Mouse (Mus musculus): ENCODE results near the gene Catip. TPM values are rescaled to one million over a fixed set of nuclear protein-coding genes. Genes with fewer than 3 reads are reported as not detected.

Catip gene
- polyA plus RNA-seq, 1 experiment from 2014 or later: 0.50 TPM

DNA sequence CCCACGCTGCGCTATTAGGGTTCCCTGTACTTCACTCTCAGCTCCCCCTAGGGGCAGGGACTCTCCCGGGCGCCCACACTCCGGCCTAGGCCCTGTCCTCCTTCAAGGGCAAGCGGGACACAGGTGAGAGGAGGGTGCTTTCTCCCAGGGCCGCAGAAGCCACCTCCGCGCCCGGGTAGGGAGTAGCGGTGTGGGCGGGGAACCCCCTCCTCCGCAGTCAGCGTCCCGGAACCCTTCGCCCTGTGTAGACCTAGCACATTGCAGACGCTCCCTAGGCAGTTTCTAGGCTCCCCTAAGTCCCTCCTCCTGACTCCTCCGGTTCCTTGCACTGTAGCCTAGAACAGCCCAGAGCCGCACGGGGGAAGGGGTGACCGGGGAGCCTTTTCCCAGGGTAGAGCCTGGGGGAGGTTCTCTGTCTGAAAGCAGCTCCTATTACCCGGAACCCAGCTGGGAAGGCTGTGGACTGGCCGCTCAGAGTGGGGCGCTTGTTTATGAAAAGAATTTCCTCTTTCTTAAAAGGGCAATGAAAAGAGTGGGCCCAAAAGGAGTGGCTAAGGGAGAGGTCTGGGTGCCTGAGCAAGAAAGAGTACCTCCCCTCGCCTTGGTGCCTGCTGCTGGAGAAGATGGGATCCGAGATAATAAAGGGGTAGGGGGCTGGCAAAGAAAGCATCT, 24.9 kb downstream of the Catip start:
- H3K27ac ChIP-seq (ENCODE audit: low read length): peak overlapping the region; percentile 100
- H3K9me3 ChIP-seq (ENCODE audit: control insufficient read depth, low read length): no peaks in the 10 kb centered on the region
- WGBS: under 1% methylated on average over 26 of the region's 26 CpGs
- peak overlapping the region; percentile 68 for H3K4me2 ChIP-seq (ENCODE audit: low read depth, low read length)
- H3K4me1 ChIP-seq (ENCODE audit: control insufficient read depth, insufficient read depth, low read length): peaks cover 29% of the 10 kb centered on the region
- H3K36me3 ChIP-seq (ENCODE audit: control insufficient read depth, insufficient read depth, low read length): no peaks in the 10 kb centered on the region
- H3K4me3 ChIP-seq (ENCODE audit: low read length): peak overlapping the region; percentile 64
- peak overlapping the region; percentile 84 for H3K9ac ChIP-seq (ENCODE audit: low read depth, low read length)
- H3K27me3 ChIP-seq (replicated peaks; ENCODE audit: control insufficient read depth, insufficient read depth, low read length): no peaks in the 10 kb centered on the region
- ATAC-seq: peak; percentile 80

DNA sequence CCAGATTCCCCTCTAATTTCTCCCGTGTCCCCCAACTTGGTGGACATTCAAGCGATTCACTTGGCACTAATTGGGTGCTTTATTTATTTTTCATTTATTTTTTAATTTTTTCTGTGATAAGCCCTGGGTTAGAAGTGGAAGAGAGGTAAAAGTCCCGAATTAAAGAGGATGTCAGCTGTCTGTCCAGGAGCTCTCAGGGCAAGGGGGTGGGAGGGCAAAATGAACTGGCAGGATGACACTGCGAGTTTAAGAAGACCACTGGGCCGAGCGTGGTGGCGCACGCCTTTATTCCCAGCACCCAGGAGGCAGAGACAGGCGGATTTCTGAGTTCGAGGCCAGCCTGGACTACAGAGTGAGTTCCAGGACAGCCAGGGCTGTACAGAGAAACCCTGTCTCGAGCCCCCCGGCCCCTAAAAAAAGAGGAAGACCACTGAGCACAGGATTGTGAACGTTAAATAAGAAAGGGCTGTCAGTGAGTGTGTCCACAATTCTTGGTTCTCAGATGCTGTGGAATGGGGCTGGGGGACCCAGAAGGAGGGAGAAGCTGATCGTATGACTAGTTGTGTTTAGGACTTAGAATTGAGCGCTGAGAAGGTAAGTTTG, 25.6 kb downstream of the Catip start:
- Histone ChIP-seq H3K9ac (ENCODE audit: low read depth, low read length) (peak overlapping the region; percentile 84), H3K9me3 (ENCODE audit: control insufficient read depth, low read length) (no peaks in the 10 kb centered on the region), H3K36me3 (ENCODE audit: control insufficient read depth, insufficient read depth, low read length) (no peaks in the 10 kb centered on the region), H3K4me3 (ENCODE audit: low read length) (peak overlapping the region; percentile 64), H3K4me1 (ENCODE audit: control insufficient read depth, insufficient read depth, low read length) (peaks cover 29% of the 10 kb centered on the region), H3K27ac (ENCODE audit: low read length) (peak overlapping the region; percentile 100), H3K4me2 (ENCODE audit: low read depth, low read length) (peak overlapping the region; percentile 68), H3K27me3 (replicated peaks; ENCODE audit: control insufficient read depth, insufficient read depth, low read length) (no peaks in the 10 kb centered on the region)
- WGBS: 54% methylated on average over 15 of the region's 15 CpGs
- ATAC-seq: no peak

DNA sequence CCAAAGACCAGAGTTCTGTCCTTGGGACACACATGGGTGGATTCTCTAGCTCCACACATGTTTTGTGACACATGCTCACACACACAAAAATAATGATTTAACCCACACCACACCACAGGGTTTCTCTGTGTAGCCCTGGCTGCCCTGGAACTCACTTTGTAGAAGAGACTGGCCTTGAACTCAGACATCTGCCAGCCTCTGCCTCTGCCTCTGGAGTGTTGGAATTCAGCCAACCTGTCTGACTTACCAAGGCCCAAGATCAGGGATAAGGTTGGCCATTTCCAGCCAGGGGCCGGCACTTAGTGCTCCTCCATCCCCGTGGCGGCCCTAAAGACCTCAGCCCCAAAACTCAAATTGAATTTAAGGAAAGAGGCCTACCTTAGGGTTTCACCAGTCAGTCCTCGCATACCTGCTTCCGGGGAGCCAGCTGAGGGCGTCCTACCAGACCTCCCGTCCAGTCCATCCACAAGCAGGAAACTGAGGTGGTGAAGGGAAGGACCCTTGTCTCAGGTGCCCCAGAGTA, 26.6 kb downstream of the Catip start:
- WGBS: 79% methylated on average over 7 of the region's 7 CpGs
- peaks cover 3% of the 10 kb centered on the region; the same call in 1 of the 2 replicates for H3K36me3 ChIP-seq (ENCODE audit: control insufficient read depth, insufficient read depth, low read length)
- no peak for ATAC-seq
- H3K27me3 ChIP-seq (replicated peaks; ENCODE audit: control insufficient read depth, insufficient read depth, low read length): no peaks in the 10 kb centered on the region
- no peak overlapping the region for H3K4me3 ChIP-seq (ENCODE audit: low read length)
- peak overlapping the region; percentile 52; the same call in 1 of the 2 replicates for H3K27ac ChIP-seq (ENCODE audit: low read length)
- no peak overlapping the region for H3K9ac ChIP-seq (ENCODE audit: low read depth, low read length)
- H3K4me2 ChIP-seq (ENCODE audit: low read depth, low read length): no peak overlapping the region
- no peaks in the 10 kb centered on the region for H3K9me3 ChIP-seq (ENCODE audit: control insufficient read depth, low read length)
- peaks cover 32% of the 10 kb centered on the region for H3K4me1 ChIP-seq (ENCODE audit: control insufficient read depth, insufficient read depth, low read length)

DNA sequence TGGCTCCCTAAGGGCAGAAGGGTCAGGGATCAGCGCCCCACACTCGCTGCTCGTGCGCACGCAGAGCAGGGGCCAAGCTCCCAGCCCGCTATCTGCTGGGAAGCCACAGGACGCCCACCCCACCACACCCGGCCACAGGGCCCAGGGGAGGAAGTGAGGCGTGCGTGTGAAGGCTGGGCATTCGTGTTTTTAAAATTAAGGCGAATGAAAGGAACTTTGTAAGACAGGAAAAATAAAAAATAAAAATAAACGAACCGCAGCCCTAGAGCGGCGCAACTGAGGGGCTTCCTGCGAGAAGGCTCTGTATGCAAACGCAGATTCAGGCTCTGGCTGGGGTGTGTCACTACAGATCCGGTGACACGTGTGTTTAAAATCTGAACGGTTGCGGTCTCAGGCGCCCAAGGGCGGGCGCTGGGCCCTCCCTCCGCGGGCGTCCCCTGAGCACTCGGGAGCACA, 28.0 kb downstream of the Catip start:
- peaks cover 39% of the 10 kb centered on the region for H3K4me1 ChIP-seq (ENCODE audit: control insufficient read depth, insufficient read depth, low read length)
- peaks cover 16% of the 10 kb centered on the region for H3K36me3 ChIP-seq (ENCODE audit: control insufficient read depth, insufficient read depth, low read length)
- H3K27ac ChIP-seq (ENCODE audit: low read length): peak overlapping the region; percentile 99
- H3K4me2 ChIP-seq (ENCODE audit: low read depth, low read length): peak overlapping the region; percentile 57
- peak overlapping the region; percentile 78 for H3K4me3 ChIP-seq (ENCODE audit: low read length)
- H3K27me3 ChIP-seq (replicated peaks; ENCODE audit: control insufficient read depth, insufficient read depth, low read length): no peaks in the 10 kb centered on the region
- ATAC-seq: peak; percentile 25
- no peaks in the 10 kb centered on the region for H3K9me3 ChIP-seq (ENCODE audit: control insufficient read depth, low read length)
- H3K9ac ChIP-seq (ENCODE audit: low read depth, low read length): peak overlapping the region; percentile 98
- 5% methylated on average over 29 of the region's 29 CpGs for WGBS

DNA sequence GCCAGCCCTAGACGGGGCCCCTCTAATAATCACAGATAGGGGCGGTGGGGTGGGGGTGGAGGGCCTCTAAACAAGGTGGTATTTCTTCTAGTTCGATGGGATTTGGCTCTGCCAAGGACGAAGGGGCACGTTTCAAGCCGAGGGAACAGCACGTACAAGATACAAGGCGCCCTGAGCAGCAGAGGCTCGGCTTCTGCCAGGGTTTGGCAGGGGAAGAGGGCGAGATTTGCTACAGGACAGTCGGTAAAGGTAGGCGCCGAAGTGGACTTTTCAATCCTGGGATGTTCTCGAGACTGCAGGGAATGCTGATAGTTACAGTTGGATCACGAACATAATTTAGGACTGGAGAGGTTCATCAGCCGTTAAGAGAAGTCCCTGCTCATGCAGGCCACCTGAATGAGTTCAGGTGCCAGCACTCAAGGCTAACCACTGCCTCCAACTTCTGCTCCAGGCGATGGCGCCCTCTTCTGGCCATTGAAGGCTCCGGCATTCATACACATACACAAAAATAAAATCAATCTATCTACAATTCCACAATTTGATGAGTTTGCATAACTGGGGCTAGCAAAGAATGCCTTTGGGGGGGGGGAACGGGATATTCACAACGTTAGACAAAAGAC, 28.5 kb downstream of the Catip start:
- WGBS: 5% methylated on average over 21 of the region's 21 CpGs
- H3K27ac ChIP-seq (ENCODE audit: low read length): peak overlapping the region; percentile 99
- H3K4me1 ChIP-seq (ENCODE audit: control insufficient read depth, insufficient read depth, low read length): peaks cover 41% of the 10 kb centered on the region
- ATAC-seq: no peak; the same call in 1 of the 2 replicates
- peak overlapping the region; percentile 78 for H3K4me3 ChIP-seq (ENCODE audit: low read length)
- H3K36me3 ChIP-seq (ENCODE audit: control insufficient read depth, insufficient read depth, low read length): peaks cover 19% of the 10 kb centered on the region
- H3K9me3 ChIP-seq (ENCODE audit: control insufficient read depth, low read length): no peaks in the 10 kb centered on the region
- peak overlapping the region; percentile 57 for H3K4me2 ChIP-seq (ENCODE audit: low read depth, low read length)
- no peaks in the 10 kb centered on the region for H3K27me3 ChIP-seq (replicated peaks; ENCODE audit: control insufficient read depth, insufficient read depth, low read length)
- peak overlapping the region; percentile 98 for H3K9ac ChIP-seq (ENCODE audit: low read depth, low read length)

DNA sequence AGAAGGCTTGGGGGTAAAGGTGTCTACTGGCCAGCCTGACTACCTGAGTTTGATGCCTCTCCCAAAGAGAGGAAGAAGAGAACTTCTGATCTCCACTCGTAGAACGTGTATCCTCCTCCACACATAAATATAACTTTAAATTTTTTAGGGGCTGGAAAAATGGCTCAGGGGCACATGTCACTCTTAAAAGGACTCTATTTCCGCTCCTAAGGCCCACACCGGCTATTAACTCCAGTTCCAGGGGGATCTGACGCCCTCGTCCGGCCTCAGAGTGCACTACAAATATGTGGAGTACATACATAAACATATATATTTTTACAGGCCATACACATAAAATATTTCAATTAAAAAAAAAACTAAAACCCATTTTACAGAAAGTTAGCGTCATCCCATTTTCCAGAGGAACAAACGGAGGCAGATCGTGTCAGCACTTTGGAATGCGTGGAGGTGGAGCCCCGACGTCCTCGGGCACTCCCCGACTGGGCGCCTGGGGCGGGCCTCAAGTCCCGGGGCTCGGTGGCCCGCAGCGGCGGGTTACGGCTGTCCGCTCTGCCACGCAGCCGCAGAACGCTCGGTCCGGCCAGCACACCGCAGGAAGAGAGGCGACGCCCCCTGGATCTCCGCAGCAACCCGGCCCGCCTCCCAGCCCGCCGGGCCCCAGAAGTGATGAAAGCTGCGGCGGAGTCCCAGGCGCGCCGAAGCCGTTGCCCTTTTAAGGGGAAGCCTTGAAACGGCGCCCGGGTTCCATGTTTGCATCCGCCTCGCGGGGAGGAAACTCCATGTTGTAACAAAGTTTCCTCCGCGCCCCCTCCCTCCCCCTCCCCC, 29.2 kb downstream of the Catip start, which contains the start of gene Ctdsp1:
Ctdsp1 (plus strand) TSS at position 586 of the 825 bp plus-strand sequence.
- peak; percentile 74 for ATAC-seq
- Histone ChIP-seq H3K36me3 (ENCODE audit: control insufficient read depth, insufficient read depth, low read length) (peaks cover 19% of the 10 kb centered on the region), H3K9me3 (ENCODE audit: control insufficient read depth, low read length) (no peaks in the 10 kb centered on the region), H3K27ac (ENCODE audit: low read length) (peak within 1 kb of the TSS; percentile 99), H3K9ac (ENCODE audit: low read depth, low read length) (peak within 1 kb of the TSS; percentile 98), H3K4me1 (ENCODE audit: control insufficient read depth, insufficient read depth, low read length) (peaks cover 41% of the 10 kb centered on the region), H3K4me2 (ENCODE audit: low read depth, low read length) (peak within 1 kb of the TSS; percentile 65), H3K4me3 (ENCODE audit: low read length) (peak within 1 kb of the TSS; percentile 78), H3K27me3 (replicated peaks; ENCODE audit: control insufficient read depth, insufficient read depth, low read length) (no peaks in the 10 kb centered on the region)
- WGBS: 2% methylated on average over 50 of the region's 51 CpGs

DNA sequence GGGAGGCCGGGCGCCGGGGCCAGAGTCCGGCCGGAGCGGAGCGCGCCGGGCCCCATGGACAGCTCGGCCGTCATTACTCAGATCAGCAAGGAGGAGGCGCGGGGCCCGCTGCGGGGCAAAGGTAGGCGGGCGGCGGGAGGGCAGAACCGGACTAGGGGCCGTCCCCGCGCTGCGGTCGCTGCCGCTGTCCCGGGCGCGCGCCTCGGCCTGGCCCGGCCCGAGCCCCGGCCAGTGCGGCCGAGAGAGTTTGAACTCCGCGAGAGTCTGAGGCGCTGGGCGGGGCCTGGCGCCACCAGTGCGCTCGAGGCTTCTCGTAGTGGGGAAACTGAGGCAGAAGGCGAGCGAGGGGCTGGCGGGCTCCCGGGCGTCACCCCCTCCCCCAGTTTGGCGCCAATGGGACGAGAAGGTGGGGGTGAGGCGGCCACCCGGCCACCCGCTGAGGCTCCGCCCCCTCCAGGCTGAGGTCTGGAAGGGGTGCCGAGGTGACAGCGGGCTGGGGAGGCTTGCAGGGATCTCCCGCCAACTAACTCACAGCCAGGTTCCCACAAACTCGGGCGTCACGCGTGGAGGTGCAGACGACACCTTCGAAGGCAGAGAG, 30.0 kb downstream of the Catip start:
- 0% methylated on average over 49 of the region's 63 CpGs for WGBS
- Histone ChIP-seq H3K9ac (ENCODE audit: low read depth, low read length) (peak overlapping the region; percentile 98), H3K4me1 (ENCODE audit: control insufficient read depth, insufficient read depth, low read length) (peaks cover 41% of the 10 kb centered on the region), H3K27me3 (replicated peaks; ENCODE audit: control insufficient read depth, insufficient read depth, low read length) (no peaks in the 10 kb centered on the region), H3K9me3 (ENCODE audit: control insufficient read depth, low read length) (no peaks in the 10 kb centered on the region), H3K27ac (ENCODE audit: low read length) (peak overlapping the region; percentile 99), H3K4me2 (ENCODE audit: low read depth, low read length) (peak overlapping the region; percentile 65), H3K36me3 (ENCODE audit: control insufficient read depth, insufficient read depth, low read length) (peaks cover 19% of the 10 kb centered on the region), H3K4me3 (ENCODE audit: low read length) (peak overlapping the region; percentile 78)
- ATAC-seq: peak; percentile 32

DNA sequence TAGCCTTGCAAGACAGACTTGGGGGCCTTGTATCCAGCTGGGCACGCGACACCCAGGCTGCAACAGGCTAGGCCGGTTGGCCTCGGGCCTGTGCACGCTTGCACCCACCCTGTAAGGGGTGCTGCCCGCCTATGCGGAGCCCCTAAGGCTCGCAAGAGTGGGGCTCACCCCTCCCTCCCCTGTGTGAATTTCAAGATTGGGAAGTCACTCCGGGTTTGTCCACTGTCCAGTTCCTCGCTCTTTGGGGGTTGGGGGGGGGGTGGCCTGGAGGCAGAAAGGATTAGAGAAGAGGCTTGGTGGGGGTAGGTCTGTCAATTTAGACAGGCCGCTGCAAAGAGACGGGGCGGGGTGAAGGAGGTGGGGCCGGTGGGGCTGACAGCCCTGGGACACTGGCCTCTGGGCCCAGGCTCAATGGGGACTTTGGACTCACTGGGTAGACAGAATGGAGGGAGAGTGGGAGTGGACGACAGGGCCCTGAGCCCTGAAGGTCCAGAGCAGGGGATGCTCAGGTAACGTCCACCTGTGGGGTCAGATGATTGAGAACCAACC, 30.6 kb downstream of the Catip start:
- Histone ChIP-seq H3K9me3 (ENCODE audit: control insufficient read depth, low read length) (no peaks in the 10 kb centered on the region), H3K4me1 (ENCODE audit: control insufficient read depth, insufficient read depth, low read length) (peaks cover 37% of the 10 kb centered on the region), H3K4me3 (ENCODE audit: low read length) (peak overlapping the region; percentile 78), H3K36me3 (ENCODE audit: control insufficient read depth, insufficient read depth, low read length) (peaks cover 19% of the 10 kb centered on the region), H3K27ac (ENCODE audit: low read length) (peak overlapping the region; percentile 99), H3K27me3 (replicated peaks; ENCODE audit: control insufficient read depth, insufficient read depth, low read length) (no peaks in the 10 kb centered on the region), H3K4me2 (ENCODE audit: low read depth, low read length) (peak overlapping the region; percentile 65), H3K9ac (ENCODE audit: low read depth, low read length) (peak overlapping the region; percentile 98)
- 2% methylated on average over 16 of the region's 16 CpGs for WGBS
- ATAC-seq: peak; percentile 15
